Mouse (Mus musculus) regulatory T cell (primary cell): ENCODE results near the gene Ap1b1.

Experiments used
- in situ Hi-C: fragments of 300-600 bp; cut with MboI, MseI; formaldehyde crosslinking; loops from one replicate; pipeline ENCODE4 v1.15.1; 2025; ENCODE audit warnings: high pct_unique_total_duplicates

Gene Ap1b1

GRCm38 (mm10) chr11:4984249-4984648 is 2.4 kb upstream of the Ap1b1 start:
- in situ Hi-C loops = no loop called here

DNA sequence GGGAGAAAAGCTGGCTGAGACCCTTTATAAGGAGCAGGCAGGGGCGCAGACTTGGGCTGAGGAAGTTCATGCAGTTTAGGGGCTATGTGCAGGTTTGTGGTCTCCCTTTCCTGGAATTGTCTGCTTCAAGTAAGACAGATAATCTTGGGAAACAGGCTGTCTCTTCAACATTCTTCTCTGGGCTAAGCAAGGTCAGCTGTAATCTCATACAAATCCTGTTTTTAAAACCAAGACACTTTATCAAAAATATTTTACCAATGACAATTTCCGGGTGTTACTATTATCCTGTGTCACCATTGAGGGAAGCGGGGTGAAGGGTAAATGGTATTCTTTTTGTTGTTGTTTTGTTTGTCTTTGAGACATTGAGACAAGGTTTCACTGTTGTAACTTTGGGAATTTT is 1.8 kb upstream of the Ap1b1 start:
- in situ Hi-C loops = no loop called here

GRCm38 (mm10) chr11:4987487-4987852 is 846 bp downstream of the Ap1b1 start:
- in situ Hi-C loops = no loop called here

- in situ Hi-C loops = no loop called here
Observed at GRCm38 (mm10) chr11:4989187-4989586, 2.6 kb downstream of the Ap1b1 start.

DNA sequence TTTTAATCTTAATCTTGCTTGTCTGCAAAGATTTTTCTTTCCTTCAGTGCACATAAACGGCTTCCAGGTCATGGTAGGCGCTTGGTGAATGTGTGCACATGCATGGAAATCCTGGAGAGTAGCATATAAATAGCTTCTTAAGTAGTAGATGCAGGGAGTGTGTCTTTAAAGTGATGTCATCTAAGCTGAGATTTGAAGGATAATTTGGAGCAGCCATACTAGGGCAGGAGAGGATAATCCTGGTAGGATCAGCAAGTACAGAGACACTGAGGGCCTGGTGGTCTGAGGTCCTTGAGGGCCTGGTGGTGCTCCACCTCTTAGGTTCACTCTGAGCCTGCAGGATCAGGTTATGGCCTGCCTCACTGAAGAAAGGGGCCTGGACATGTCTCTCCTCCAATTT is 5.8 kb downstream of the Ap1b1 start:
- in situ Hi-C loops = no loop called here

DNA sequence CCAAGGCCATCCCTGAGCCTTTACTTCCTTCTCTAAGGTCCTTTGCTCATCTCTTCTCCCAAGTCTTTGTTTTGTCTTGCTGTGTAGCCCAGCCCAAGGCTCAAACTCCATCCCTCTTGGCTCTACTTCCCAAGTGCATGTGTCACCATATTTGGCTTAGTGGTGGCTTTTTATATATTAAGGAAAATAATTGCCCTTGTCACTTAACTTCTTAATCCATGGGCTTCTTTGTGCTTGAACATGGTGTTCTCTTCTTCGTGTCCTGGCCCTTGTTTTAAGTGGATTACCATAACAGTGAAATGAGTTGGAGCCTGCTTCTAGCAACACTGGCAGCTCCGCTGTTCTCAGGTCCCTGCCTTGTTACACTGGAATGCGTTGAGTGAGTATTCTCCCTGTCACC is 9.1 kb downstream of the Ap1b1 start:
- in situ Hi-C loops = no loop called here

- in situ Hi-C loops = no loop called here
Observed at GRCm38 (mm10) chr11:4996621-4997199, 10.1 kb downstream of the Ap1b1 start.

- in situ Hi-C loops = no loop called here
Observed at GRCm38 (mm10) chr11:4998352-4998751, 11.7 kb downstream of the Ap1b1 start.

DNA sequence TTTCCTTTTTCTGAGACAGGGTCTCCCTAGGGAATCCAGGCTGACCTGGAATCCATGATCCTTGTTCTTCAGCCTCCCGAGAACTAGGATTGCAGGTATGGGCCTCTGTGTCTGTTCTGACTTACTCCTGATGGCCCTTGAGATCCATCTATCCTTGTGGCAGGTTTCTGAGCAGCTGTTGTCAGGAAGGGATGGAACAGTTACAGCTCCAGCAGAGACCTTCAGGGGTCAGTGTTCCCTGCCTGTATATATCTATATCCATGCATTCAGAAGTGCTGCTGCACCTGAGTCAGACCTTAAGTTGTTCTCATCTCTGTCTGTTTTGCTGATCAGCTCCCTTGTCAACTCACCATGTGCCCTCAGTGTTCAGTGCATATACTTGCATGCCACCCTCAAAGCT is 12.1 kb downstream of the Ap1b1 start:
- in situ Hi-C loops = no loop called here

DNA sequence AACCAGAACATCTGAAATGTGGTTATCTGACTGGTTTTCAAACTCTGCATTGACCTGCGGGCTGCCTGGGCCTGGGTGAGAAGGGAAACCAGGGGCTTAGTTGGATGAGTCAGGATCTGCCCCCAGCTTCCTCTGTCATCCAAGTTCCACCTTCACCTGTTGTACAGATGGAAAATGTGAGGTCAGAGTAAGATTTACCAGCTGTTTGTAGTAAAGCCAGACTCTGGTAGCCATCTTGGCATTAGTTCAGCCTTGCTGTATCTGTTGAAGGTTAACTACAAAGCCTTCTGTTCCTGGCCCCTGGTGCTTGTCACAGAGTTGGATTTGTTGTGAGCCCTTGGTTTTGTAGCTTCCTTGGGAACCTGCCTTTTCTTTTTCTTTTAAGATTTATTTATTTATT is 13.6 kb downstream of the Ap1b1 start:
- in situ Hi-C loops = no loop called here

DNA sequence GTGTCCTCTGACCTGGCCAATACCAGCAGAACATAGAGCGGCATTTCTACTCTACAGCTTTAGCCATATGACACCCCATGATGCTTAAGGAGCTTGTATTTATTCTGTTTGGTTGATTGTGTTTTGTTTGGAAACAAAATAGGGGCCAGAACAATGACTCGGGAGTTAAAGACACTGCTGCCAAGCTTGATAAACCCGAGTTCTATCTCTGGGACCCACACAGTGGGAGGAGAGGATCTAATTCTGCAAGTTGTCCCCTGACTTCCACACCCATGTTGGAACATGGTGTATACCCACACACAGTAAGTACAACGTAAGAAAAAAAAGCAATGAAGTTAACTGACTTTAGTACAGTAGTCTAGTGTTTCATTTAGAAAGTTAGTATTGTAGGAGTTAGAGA is 16.2 kb downstream of the Ap1b1 start:
- in situ Hi-C loops = no loop called here

DNA sequence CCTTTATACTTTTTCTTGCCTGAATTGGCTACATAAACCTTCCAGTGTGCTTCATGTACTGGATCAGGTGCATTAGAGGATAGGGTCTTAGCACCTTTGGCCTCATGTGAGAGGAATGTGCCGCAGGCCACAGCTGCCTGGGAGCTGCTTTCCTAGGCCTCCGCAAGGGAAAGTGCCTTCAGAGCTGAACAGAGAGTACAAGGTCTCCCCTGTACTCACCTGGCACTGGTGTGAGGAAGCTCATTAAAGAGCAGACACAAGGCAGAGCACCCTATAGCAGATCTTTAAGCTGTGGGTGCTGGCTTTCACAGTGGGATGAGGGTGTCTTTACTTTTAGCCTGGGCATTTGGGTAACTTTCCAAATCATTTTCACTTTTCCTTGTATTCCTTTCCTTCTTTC is 18.9 kb downstream of the Ap1b1 start:
- in situ Hi-C loops = no loop called here

DNA sequence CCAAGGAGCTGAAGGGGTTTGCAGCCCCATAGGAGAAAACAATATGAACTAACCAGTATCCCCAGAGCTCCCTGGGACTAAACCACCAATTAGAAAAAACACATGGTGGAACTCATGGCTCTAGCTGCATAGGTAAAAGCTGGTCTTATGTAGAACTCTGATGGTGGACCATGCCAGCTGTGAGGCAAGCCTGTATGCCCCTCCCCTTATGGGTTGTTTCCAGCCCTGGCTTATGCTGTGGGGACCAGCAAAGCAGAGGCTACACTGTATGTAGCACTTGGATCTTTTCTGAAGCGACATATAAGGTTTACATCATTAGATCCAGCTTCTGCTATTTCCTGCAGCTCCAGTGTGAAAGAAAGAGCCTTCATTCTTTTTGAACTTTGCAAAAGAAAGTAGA is 20.6 kb downstream of the Ap1b1 start:
- in situ Hi-C loops = no loop called here

- in situ Hi-C loops = no loop called here
Observed at GRCm38 (mm10) chr11:5008867-5009266, 22.2 kb downstream of the Ap1b1 start.

- in situ Hi-C loops = no loop called here
Observed at GRCm38 (mm10) chr11:5009354-5010074, 22.9 kb downstream of the Ap1b1 start.

- in situ Hi-C loops = no loop called here
Observed at GRCm38 (mm10) chr11:5010205-5010604, 23.6 kb downstream of the Ap1b1 start.

- in situ Hi-C loops = no loop called here
Observed at GRCm38 (mm10) chr11:5011480-5011879, 24.9 kb downstream of the Ap1b1 start.

DNA sequence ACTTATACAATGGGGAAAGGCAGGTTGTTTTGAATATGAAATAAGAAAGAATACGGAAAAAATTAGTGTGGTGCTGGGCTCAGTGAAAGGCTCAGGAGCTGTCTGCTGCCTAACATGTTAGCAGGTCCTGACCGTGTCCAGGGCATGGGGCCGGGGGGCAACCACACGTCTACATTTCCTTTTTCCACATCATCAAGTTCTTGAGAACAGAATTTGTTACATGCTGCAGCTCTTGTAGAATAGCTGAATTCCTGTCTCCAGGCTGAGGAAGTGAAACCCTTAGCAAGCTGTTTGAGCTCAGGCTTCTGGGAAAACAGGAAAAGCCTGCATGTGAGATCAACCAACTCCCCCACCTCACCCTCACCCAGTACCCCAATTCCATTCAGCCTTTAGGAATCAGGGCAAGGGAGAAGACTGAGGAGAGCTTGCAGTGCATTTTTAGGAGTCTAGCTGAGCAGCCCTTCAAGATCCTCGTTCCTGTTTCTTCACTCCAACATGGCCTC is 25.6 kb downstream of the Ap1b1 start:
- in situ Hi-C loops = no loop called here

GRCm38 (mm10) chr11:5015720-5016119 is 29.1 kb downstream of the Ap1b1 start:
- in situ Hi-C loops = no loop called here

- in situ Hi-C loops = no loop called here
Observed at GRCm38 (mm10) chr11:5016286-5016685, 29.7 kb downstream of the Ap1b1 start.

- in situ Hi-C loops = no loop called here
Observed at GRCm38 (mm10) chr11:5017506-5017905, 30.9 kb downstream of the Ap1b1 start.

DNA sequence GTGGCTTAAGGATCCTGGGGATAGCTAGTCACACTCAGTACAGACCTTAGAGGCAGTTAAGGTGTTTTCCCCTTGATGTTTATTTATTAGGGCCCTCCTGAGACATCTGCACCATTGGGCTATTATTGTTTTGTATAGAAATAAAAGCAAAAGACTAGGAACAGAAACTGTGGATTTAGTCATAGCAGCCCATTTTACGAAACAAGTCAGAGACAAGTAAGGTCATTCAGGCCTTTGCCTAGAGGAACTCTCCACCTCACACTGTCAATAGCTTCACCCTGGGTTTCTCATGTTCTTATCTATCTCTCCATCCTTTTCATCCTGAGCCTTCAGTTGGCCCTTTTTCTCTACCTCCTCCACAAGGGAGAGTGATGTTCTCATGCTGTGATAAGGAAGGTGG is 38.5 kb downstream of the Ap1b1 start:
- in situ Hi-C loops = loop anchor here (5.0 kb wide), 1 partner anchor 83 kb away; no protein-coding TSS in a partner anchor

DNA sequence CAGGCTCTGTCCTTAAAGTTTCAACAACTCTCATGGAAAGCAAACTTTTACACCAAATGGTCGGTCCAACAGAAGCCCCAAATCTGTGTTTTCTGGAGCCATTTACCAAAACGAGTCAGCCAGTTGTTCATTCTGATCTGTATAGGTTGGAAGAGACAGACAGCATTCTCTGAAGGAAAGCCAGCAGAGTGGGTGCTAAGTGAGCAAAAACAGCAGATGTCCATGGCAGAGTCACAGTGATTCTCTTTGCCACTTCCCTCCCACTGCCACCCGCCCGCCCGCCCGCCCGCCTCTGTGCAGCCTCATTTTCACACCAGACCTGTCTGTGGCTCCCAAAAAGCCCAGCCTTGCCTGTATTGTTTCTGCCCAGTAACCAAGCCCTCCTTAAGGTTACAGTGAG is 41.6 kb downstream of the Ap1b1 start:
- in situ Hi-C loops = loop anchor here (5.0 kb wide), 1 partner anchor 86 kb away; no protein-coding TSS in a partner anchor
